Mouse (Mus musculus) liver (tissue): Measurements from ENCODE around the gene Gucy2d.

ENCODE experiments used
- DNase-seq: peaks from one replicate; pipeline ENCODE4 v3.0.0-alpha.2; 2020; ENCODE audit warnings: mixed read lengths

Gene Gucy2d

GRCm38 (mm10) chr7:98523070-98523812 is 83.0 kb downstream of the Gucy2d start:
- DNase-seq, result no peak

- peak; percentile 48 for DNase-seq
These were observed 83.7 kb downstream of the Gucy2d start for GRCm38 (mm10) chr7:98523813-98524361.

DNA sequence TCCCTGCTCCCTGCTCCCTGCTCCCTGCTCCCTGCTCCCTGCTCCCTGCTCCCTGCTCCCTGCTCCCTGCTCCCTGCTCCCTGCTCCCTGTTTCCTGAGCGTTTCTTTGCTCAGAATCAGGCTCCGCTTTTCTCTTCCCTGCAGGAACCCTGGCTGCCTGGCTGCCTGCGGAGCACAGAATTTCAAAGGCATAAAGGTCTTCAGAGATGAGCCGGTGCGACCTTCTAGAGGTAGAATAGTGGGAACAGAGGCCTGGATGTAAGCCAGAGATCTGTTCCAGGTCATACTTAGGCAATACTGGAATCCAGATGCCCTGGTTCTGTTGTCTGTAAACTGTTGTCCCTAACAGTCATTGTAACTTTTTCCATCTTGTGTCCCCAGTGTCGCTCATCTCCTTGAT is 84.2 kb downstream of the Gucy2d start:
- no peak for DNase-seq

DNA sequence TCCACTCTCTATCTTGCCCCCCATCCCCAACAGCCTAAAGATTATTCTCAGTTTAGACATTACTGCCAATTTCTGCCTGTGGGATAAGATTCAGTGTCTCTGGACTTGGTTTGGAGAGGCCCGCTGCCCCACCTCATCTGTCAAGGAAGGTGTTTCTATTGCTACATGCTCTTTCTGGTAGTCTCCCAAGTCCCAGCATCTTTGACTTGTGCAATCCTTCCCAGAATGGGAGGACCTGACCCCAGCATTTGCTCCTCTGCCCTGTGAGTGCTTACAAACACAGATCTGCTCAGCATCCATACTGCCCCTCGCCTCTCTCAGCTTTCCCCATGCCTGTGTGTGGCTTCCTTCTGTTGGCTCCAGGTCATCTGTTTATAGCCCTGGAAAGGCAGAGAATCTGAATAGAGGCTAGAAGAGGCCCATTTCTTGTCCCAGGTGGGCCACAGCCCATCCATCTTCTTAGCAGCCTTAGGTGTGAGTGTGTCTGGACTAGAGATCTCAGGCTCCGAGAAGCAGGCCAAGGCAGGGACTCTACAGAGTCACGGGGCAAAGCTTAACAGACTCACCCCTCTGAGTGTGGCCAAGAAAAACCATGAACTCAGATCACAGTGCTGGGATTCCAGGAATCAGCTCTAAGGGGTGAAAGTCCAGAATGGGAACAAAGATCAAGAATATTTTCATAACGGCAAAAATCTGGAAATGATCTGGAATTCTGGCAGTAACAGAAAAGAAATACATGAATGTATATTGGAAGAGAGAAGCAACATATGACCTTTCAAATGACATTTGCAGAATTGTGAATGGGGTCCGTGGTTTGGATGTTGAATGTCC is 84.9 kb downstream of the Gucy2d start:
- no peak for DNase-seq
